Mouse (Mus musculus) kidney, embryonic 14.5 days (tissue): Measurements from ENCODE around the gene Mroh3. TPM values are rescaled to one million over a fixed set of nuclear protein-coding genes. Genes with fewer than 3 reads are reported as not detected.
A peak's percentile ranks its signal among the peaks of the same experiment; 100 is the strongest.

Source experiments
- ATAC-seq: fragments of 200-750 bp; cut with Nextera tagmentation; 2 replicates; pipeline ENCODE4 v1.8.0; 2017; ENCODE audit warnings: moderate number of reproducible peaks, mild to moderate bottlenecking, moderate TSS enrichment, moderate library complexity; ENCODE audit not compliant: low FRiP score, low TSS enrichment
- H3K27ac ChIP-seq: fragments of 300-500 bp; sonication (generic); 2 replicates; pipeline ENCODE4 v1.5.1; 2014; ENCODE audit warnings: low read depth, mild to moderate bottlenecking, low read length, moderate library complexity, mixed read lengths
- H3K27me3 ChIP-seq: fragments of 300-500 bp; sonication (generic); 2 replicates; pipeline ENCODE4 v1.6.1; 2014; ENCODE audit warnings: mild to moderate bottlenecking, low read length; ENCODE audit not compliant: control insufficient read depth, insufficient read depth
- H3K36me3 ChIP-seq: fragments of 300-500 bp; sonication (generic); 2 replicates; pipeline ENCODE4 v1.6.1; 2014; ENCODE audit warnings: low read length, mixed read lengths; ENCODE audit not compliant: control insufficient read depth, insufficient read depth
- H3K4me1 ChIP-seq: fragments of 300-500 bp; sonication (generic); 2 replicates; pipeline ENCODE4 v1.6.1; 2014; ENCODE audit warnings: low read length, mixed read lengths; ENCODE audit not compliant: control insufficient read depth, insufficient read depth
- H3K4me2 ChIP-seq: fragments of 300-500 bp; sonication (generic); replicated peaks from 2 replicates; pipeline ENCODE4 v1.6.1; 2014; ENCODE audit warnings: low read depth, mild to moderate bottlenecking, low read length
- H3K4me3 ChIP-seq: fragments of 300-500 bp; sonication (generic); 2 replicates; pipeline ENCODE4 v1.5.1; 2014; ENCODE audit warnings: mild to moderate bottlenecking, low read length
- H3K9ac ChIP-seq: fragments of 300-500 bp; sonication (generic); 2 replicates; pipeline ENCODE4 v1.6.1; 2014; ENCODE audit warnings: low read depth, mild to moderate bottlenecking, low read length, moderate library complexity
- H3K9me3 ChIP-seq: fragments of 300-500 bp; sonication (generic); 2 replicates; pipeline ENCODE4 v1.6.1; 2016; ENCODE audit warnings: low read length; ENCODE audit not compliant: control insufficient read depth
- WGBS: fragments of 180-500 bp; shearing (Covaris S2); extraction: QIAGEN DNeasy Blood & Tissue Kit; methylation state at CpG from one replicate; pipeline ENCODE4 v1.1.7; 2014; 5-methylcytosine and 5-hydroxymethylcytosine counted together
- polyA plus RNA-seq: library from polyadenylated mRNA; unstranded; fragments of >200 nt; fragmentation: Nextera tagmentation; extraction: Ambion mirVana; gene quantifications from 2 replicates; pipeline ENCODE4 v1.2.1, GENCODE M21; 2014

Gene Mroh3
- polyA plus RNA-seq, 1 experiment from 2014 or later: 0.43 TPM

DNA sequence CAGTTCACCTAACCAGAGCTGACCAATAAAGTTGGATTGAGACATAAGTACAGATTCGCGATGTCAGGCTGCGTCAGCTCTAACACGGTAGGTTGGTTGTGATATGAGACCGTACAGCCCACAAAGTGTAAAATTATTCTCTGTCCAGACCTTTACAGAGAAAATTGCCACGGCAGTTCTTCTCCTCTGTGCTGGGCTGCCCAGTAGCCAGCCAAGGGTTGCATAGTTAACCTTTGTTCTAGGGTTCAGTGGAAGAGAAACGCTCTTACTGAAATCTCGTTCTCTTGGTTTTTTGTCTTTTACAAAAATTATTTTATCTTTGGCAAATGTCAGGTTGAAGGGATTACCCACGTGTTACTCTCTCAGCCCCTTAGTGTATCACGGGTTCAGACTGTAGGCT is 9.8 kb upstream of the Mroh3 start:
- Histone ChIP-seq H3K4me1 (0 out of 2 replicates have a peak, but pooled peaks cover 4% of the 10 kb centered on the region), H3K9me3 (no peaks in the 10 kb centered on the region), H3K9ac (no peak overlapping the region), H3K27ac (no peak overlapping the region), H3K36me3 (peaks cover 66% of the 10 kb centered on the region), H3K27me3 (no peaks in the 10 kb centered on the region), H3K4me2 (no peak overlapping the region), H3K4me3 (no peak overlapping the region)
- no peak for ATAC-seq
- 82% methylated on average over 10 of the region's 10 CpGs for WGBS

DNA sequence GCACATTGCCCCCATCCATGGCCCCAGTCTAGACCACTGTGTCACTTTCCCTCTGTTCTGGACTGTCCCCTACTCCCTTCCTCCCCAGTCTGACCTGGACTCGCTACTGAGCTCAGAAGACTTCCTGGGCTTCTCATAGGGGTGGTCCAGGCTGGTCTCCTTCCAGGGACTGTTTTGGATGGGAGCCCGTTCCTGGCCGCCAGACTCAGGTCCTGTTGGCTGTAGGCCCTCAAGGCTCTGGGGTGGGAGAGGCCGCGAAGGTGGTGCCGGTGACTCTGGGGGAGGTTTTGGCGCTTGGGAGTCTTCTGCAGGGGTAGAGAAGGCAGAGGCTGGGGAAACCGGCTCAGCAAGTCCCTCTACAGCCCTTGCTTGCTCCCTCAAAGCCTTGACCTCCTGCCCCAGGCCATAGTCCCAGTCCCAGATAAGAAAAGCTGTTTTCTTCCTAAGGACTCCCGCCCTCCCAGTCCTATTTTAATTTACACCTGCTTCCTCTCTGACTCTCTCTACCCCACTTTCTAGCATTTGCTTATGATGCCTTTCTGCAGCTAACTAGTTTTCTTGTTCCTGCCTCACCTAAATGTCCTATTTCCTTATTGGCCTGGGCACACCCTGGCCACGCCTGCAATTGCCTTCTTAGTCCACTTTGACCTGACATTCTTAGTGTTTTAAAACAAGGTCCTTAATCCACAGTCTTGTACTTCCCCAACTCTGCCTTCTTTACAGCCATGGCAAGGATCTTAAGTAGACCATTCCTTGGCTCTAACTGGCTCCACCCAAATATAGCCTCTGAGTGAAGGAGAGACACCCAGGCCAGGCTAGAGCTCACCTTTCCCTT is 7.6 kb upstream of the Mroh3 start:
- Histone ChIP-seq H3K27me3 (no peaks in the 10 kb centered on the region), H3K4me3 (no peak overlapping the region), H3K36me3 (peaks cover 67% of the 10 kb centered on the region), H3K9me3 (no peaks in the 10 kb centered on the region), H3K4me2 (no peak overlapping the region), H3K27ac (peak overlapping the region; percentile 30; the same call in 1 of the 2 replicates), H3K4me1 (0 out of 2 replicates have a peak, but pooled peaks cover 3% of the 10 kb centered on the region), H3K9ac (no peak overlapping the region)
- ATAC-seq: peak; percentile 53
- WGBS: 74% methylated on average over 10 of the region's 10 CpGs

DNA sequence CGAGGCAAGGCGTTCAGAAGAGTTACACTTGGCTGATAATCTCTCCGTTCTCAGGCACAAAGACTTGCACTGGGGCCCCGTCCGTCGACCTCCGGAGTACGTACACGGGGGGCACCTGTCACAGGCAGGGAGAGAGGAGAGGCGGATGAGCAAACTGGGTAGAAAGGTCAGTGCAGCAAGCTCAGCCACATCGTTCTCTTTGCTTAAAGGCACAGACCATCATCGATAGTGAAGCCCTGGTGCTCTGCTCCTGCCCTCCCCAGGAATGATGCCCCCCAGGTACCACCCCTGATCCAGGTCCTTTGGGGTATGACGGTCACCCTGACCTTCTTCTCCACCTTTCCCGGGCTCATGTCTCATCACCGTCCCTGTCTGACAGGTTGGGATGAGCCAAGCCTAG is 1.7 kb upstream of the Mroh3 start:
- Histone ChIP-seq H3K36me3 (peaks cover 44% of the 10 kb centered on the region), H3K9me3 (no peaks in the 10 kb centered on the region), H3K4me1 (no peaks in the 10 kb centered on the region), H3K4me3 (no peak overlapping the region), H3K9ac (no peak overlapping the region), H3K4me2 (no peak overlapping the region), H3K27ac (no peak overlapping the region), H3K27me3 (no peaks in the 10 kb centered on the region)
- no peak for ATAC-seq
- 84% methylated on average over 15 of the region's 15 CpGs for WGBS

DNA sequence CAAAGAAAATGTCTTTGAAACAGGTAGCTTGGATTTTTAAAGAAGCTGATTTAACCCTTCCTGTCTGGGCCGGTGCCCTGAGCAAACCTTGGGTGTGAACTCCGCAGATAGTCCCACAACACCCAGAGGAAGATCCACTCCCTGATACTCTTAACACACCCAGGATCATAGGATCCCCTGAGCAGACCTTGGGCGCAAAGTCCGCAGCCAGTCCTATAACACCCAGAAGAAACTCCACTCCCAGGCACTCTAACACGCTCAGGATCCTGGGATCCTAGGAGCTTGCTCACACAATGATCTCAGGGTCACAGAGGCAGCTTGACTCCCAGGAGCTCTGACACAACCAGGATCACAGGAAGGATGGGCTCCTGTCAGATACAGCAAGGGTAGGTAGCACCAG is 22.6 kb downstream of the Mroh3 start:
- Histone ChIP-seq H3K4me2 (no peak overlapping the region), H3K9me3 (no peaks in the 10 kb centered on the region), H3K27me3 (no peaks in the 10 kb centered on the region), H3K9ac (no peak overlapping the region), H3K4me1 (no peaks in the 10 kb centered on the region), H3K27ac (no peak overlapping the region), H3K4me3 (no peak overlapping the region), H3K36me3 (no peaks in the 10 kb centered on the region)
- 91% methylated on average over 5 of the region's 5 CpGs for WGBS
- ATAC-seq: no peak

DNA sequence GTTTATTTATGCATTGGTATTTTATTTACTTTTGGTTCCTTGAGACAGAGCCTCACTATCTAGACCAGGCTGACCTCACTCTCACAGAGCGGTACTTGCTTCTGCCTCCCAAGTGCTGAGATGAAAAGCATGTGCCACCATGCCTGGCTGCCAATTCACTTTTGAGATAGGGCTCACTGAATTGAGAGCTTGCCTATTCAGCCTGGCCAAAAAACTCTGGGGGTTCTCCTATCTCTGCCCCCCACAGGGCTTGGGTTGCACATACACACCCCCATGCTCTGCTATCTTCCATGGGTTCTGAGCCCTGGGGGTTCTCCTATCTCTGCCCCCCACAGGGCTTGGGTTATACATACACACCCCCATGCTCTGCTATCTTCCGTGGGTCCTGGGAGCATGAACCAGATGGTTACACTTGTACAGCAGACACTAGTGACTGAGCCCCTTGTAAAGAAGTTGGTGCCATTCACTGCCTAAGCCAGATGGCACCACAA is 33.1 kb downstream of the Mroh3 start:
- Histone ChIP-seq H3K27ac (no peak overlapping the region), H3K4me1 (peaks cover 2% of the 10 kb centered on the region; the same call in 1 of the 2 replicates), H3K36me3 (no peaks in the 10 kb centered on the region; the same call in 1 of the 2 replicates), H3K4me3 (no peak overlapping the region), H3K9me3 (no peaks in the 10 kb centered on the region), H3K4me2 (no peak overlapping the region), H3K27me3 (no peaks in the 10 kb centered on the region), H3K9ac (no peak overlapping the region)
- WGBS: 79% methylated on average over 2 of the region's 2 CpGs
- ATAC-seq: no peak

DNA sequence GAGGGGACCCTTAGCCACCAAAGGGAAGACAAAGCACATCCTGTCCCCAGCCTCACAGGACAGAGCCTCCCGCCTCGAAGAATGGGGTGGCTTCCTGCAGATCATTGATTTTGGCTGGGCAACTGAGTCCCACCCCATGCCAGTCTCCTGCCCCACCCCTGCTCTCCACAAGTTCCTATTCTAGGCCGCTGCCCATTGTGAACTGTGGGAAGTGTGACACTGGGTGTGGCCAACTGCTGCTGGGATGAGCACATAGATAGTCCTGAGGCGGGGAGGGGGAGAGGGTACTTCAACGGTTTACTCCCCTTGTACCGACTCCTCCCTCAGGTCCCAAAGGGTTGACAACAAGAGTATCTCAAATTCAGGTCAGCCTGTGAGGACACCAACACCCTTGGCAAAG is 33.9 kb downstream of the Mroh3 start:
- no peak for ATAC-seq
- Histone ChIP-seq H3K9me3 (no peaks in the 10 kb centered on the region), H3K4me2 (no peak overlapping the region), H3K27ac (no peak overlapping the region), H3K36me3 (no peaks in the 10 kb centered on the region; the same call in 1 of the 2 replicates), H3K9ac (no peak overlapping the region), H3K27me3 (no peaks in the 10 kb centered on the region), H3K4me3 (no peak overlapping the region), H3K4me1 (peaks cover 10% of the 10 kb centered on the region)
- 51% methylated on average over 6 of the region's 6 CpGs for WGBS

DNA sequence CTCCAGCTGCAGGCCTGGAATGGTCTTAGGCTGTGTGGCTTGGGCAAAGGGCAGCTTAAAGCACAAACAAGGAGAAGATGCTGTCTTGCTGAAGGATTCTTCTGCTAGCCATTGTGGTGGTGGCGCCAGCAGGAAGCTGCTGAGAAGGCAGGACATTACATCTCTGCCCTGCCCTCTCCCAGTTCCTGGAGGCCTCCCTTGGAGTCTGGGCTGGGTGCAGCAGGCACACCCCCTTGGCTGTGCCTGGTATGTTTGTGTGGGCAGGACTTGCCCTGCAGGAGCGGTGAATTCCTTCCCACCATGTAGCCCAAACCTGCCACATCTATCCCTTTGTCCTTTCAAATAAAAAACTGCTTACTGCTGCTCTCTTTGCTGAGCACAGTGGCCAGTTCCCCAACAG is 35.5 kb downstream of the Mroh3 start:
- Histone ChIP-seq H3K27me3 (no peaks in the 10 kb centered on the region), H3K4me2 (no peak overlapping the region), H3K4me3 (no peak overlapping the region), H3K9me3 (no peaks in the 10 kb centered on the region), H3K4me1 (peaks cover 18% of the 10 kb centered on the region), H3K9ac (no peak overlapping the region), H3K36me3 (no peaks in the 10 kb centered on the region; the same call in 1 of the 2 replicates), H3K27ac (no peak overlapping the region)
- ATAC-seq: no peak
- 93% methylated on average over 2 of the region's 2 CpGs for WGBS

DNA sequence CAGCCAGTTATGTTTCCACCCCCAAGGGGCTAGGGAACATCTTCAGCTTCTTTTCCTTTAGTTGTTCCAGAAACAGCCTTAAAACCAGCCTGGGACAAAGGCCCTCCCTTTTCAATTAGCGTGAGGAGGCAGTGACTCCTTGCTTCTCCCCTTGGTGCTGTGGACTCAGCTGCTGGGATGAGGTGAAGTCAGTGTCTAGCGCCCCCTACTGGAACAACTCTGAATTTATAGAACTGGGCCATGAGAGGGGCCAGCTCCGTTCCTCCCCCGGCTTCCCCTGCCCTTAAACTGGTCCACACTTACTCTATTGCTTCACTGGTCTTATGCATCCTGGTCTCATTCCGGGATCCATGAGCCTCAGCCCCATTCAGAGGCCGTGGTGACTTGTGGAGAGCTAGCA is 37.4 kb downstream of the Mroh3 start:
- no peak overlapping the region for H3K27ac ChIP-seq
- H3K9ac ChIP-seq: no peak overlapping the region
- H3K4me1 ChIP-seq: peaks cover 18% of the 10 kb centered on the region
- WGBS: 40% methylated on average over 6 of the region's 6 CpGs
- no peak overlapping the region for H3K4me3 ChIP-seq
- H3K4me2 ChIP-seq: no peak overlapping the region
- no peaks in the 10 kb centered on the region for H3K27me3 ChIP-seq
- peaks cover 4% of the 10 kb centered on the region; the same call in 1 of the 2 replicates for H3K36me3 ChIP-seq
- no peaks in the 10 kb centered on the region for H3K9me3 ChIP-seq
- ATAC-seq: peak; percentile 18; the same call in 1 of the 2 replicates

DNA sequence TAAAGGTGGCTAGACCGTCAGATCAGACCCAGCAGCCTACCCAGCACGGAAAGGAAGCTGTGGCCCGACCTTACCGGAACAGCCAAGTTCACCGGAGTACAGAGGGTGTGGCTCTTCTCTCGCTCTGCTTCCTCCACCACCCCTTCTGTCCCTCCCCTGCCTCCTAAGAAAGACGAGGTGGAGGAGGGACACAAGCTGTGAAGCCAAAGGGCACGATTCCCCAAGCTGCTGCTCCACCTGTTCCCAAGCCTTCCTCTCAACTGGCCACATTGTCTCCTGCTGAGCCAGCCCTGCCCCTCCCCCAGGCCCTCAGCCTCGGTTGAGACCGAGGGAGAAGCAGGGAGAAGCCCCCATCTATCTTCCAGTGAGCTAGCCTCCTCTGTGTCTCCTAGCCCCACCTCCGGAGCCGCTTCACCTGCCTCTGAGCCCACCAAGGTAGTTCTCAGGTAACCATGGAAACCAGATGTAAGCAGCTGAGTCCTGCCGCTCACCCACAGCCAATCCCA is 38.5 kb downstream of the Mroh3 start:
- peak overlapping the region; percentile 28 for H3K4me2 ChIP-seq
- peaks cover 20% of the 10 kb centered on the region for H3K4me1 ChIP-seq
- ATAC-seq: peak; percentile 10; the same call in 1 of the 2 replicates
- 14% methylated on average over 13 of the region's 13 CpGs for WGBS
- no peak overlapping the region; the same call in 1 of the 2 replicates for H3K9ac ChIP-seq
- H3K27me3 ChIP-seq: no peaks in the 10 kb centered on the region
- H3K27ac ChIP-seq: no peak overlapping the region
- no peaks in the 10 kb centered on the region for H3K9me3 ChIP-seq
- H3K36me3 ChIP-seq: peaks cover 4% of the 10 kb centered on the region; the same call in 1 of the 2 replicates
- no peak overlapping the region for H3K4me3 ChIP-seq
